In the genomic region with DNA sequence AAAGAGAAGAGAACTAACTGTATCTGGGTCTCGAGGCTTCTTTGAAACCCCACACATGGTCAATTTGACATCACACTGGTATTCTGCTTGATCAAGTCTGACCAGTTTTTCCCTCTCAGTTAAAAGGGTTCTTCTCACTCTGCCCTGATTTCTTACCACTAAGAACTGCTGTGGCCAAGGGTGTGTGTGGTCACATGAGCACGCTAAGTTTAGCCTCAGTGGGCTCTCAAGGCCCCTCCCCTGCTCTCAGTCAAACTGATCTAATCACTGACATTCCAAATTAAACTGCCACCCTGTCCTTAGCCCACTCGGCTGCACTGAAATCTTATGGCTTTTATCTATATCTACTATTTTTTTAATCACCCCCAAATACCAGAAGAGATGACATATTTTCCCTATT, we compare ENCODE assay signal across 34 mouse cellular contexts. TPM values are rescaled to one million over a fixed set of nuclear protein-coding genes. Genes with fewer than 3 reads are reported as not detected.
DNase-seq lines count a peak whose midpoint lies in the region; ATAC-seq and TF ChIP-seq lines count a peak whose summit lies in the region.
"Had no signal": no experiment of that assay in that cellular context is flagged by ENCODE, and none has a peak within 500 bp of the region (broad histone marks: within the 10 kb centered on the region; RNA-seq: fewer than 3 reads in every experiment).

No protein-coding gene starts in this region.

- DNase-seq in heart, embryonic 10.5 days (ENCODE audit: low spot score), result no peak
- DNase-seq in heart, adult 9 months (ENCODE audit: low spot score in 2 of 2), result no peak
- no peak for DNase-seq in heart, postnatal 14 days
- DNase-seq in lung, postnatal 0 days (ENCODE audit: low spot score), result peak; percentile 28
- no peak for DNase-seq in lung, postnatal 14 days
- peak; percentile 64 for DNase-seq in heart, postnatal 0 days (ENCODE audit: low spot score)
- DNase-seq in frontal cortex, postnatal 25 days (ENCODE audit: low spot score in 2 of 2), result no peak
- DNase-seq: adrenal gland, postnatal 25 days; cerebellum, adult 11-12 months; cerebellum, postnatal 10 days; gastrocnemius, postnatal 14 days; kidney, adult 18-20 months; kidney, postnatal 25 days; liver; lung, postnatal 4 days; thymus, adult 2 months; thymus, postnatal 36 days had no signal

- 25% methylated on average over 3 of the region's 3 CpGs for WGBS in heart, embryonic 10.5 days
- 15% methylated on average over 3 of the region's 3 CpGs for WGBS in heart, embryonic 15.5 days
- WGBS in lung, postnatal 0 days, result 23% methylated on average over 3 of the region's 3 CpGs
- WGBS in heart, postnatal 0 days, result 22% methylated on average over 3 of the region's 3 CpGs

- H3K27ac ChIP-seq in heart, embryonic 10.5 days, result peak overlapping the region; percentile 74
- H3K27ac ChIP-seq in heart, embryonic 15.5 days, result peak overlapping the region; percentile 50
- H3K27ac ChIP-seq in lung, postnatal 0 days (ENCODE audit: low read length), result no peak overlapping the region
- H3K27ac ChIP-seq in heart, postnatal 0 days (ENCODE audit: low read depth), result peak overlapping the region; percentile 47
- H3K27ac ChIP-seq: forebrain, embryonic 13.5 days; kidney, embryonic 15.5 days; liver, embryonic 15.5 days; midbrain, embryonic 12.5 days; neural tube, embryonic 13.5 days had no signal

- intact Hi-C loops in heart, postnatal 14 days (cut with DNase I), result no loop called here

- no peaks in the 10 kb centered on the region for H3K36me3 ChIP-seq in heart, embryonic 10.5 days
- no peaks in the 10 kb centered on the region for H3K36me3 ChIP-seq in heart, embryonic 15.5 days
- no peaks in the 10 kb centered on the region for H3K36me3 ChIP-seq in lung, postnatal 0 days (ENCODE audit: insufficient read depth, low read length)
- H3K36me3 ChIP-seq in heart, postnatal 0 days (replicated peaks; ENCODE audit: control insufficient read depth, insufficient read depth, low read length), result no peaks in the 10 kb centered on the region
- H3K36me3 ChIP-seq: kidney, embryonic 15.5 days; liver, embryonic 15.5 days; midbrain, embryonic 12.5 days; neural tube, embryonic 13.5 days had no signal

- no peak for TF ChIP-seq EP300 in lung, postnatal 0 days (IDR thresholded peaks at IDR 0.05)
- no peak for TF ChIP-seq EP300 in heart, postnatal 0 days (IDR thresholded peaks at IDR 0.05; ENCODE audit: low read depth)

- ATAC-seq in heart, embryonic 15.5 days (replicated peaks; ENCODE audit: insufficient number of reproducible peaks, insufficient read depth, low FRiP score, low read depth), result peak; percentile 67; the same call in 1 of the 2 replicates
- peak; percentile 49 for ATAC-seq in lung, postnatal 0 days
- peak; percentile 77 for ATAC-seq in heart, postnatal 0 days (ENCODE audit: insufficient read depth, low read depth)
- ATAC-seq: forebrain, embryonic 13.5 days; hindbrain, embryonic 16.5 days had no signal

- H3K27me3 ChIP-seq in heart, embryonic 10.5 days (ENCODE audit: insufficient read depth, poor library complexity, severe bottlenecking), result no peaks in the 10 kb centered on the region
- H3K27me3 ChIP-seq in heart, embryonic 15.5 days, result no peaks in the 10 kb centered on the region
- no peaks in the 10 kb centered on the region for H3K27me3 ChIP-seq in lung, postnatal 0 days (replicated peaks; ENCODE audit: insufficient read depth, low read length)
- no peaks in the 10 kb centered on the region for H3K27me3 ChIP-seq in heart, postnatal 0 days (ENCODE audit: control insufficient read depth, insufficient read depth, low read length)
- H3K27me3 ChIP-seq: forebrain, embryonic 13.5 days; kidney, embryonic 15.5 days; liver, embryonic 15.5 days; midbrain, embryonic 12.5 days; neural tube, embryonic 13.5 days had no signal

- TF ChIP-seq CTCF in lung, postnatal 0 days (IDR thresholded peaks at IDR 0.05), result no peak
- TF ChIP-seq CTCF in heart, postnatal 0 days (IDR thresholded peaks at IDR 0.05; ENCODE audit: low read depth), result no peak

- H3K4me3 ChIP-seq in heart, embryonic 10.5 days, result no peak overlapping the region
- H3K4me3 ChIP-seq in heart, embryonic 15.5 days, result no peak overlapping the region
- H3K4me3 ChIP-seq in lung, postnatal 0 days (ENCODE audit: low read depth, low read length), result no peak overlapping the region
- no peak overlapping the region for H3K4me3 ChIP-seq in heart, postnatal 0 days (ENCODE audit: low read depth, low read length)
- H3K4me3 ChIP-seq: forebrain, embryonic 13.5 days; kidney, embryonic 15.5 days; liver, embryonic 15.5 days; megakaryocyte, embryonic 14.5 days; midbrain, embryonic 12.5 days; neural tube, embryonic 13.5 days had no signal

- peaks cover 20% of the 10 kb centered on the region for H3K4me1 ChIP-seq in heart, embryonic 10.5 days
- peaks cover 14% of the 10 kb centered on the region for H3K4me1 ChIP-seq in heart, embryonic 15.5 days (replicated peaks)
- no peaks in the 10 kb centered on the region for H3K4me1 ChIP-seq in lung, postnatal 0 days (ENCODE audit: insufficient read depth, low read depth, low read length)
- peaks cover 6% of the 10 kb centered on the region; the same call in 1 of the 2 replicates for H3K4me1 ChIP-seq in heart, postnatal 0 days (ENCODE audit: control insufficient read depth, insufficient read depth)
- H3K4me1 ChIP-seq: forebrain, embryonic 13.5 days; kidney, embryonic 15.5 days; megakaryocyte, embryonic 14.5 days; midbrain, embryonic 12.5 days; neural tube, embryonic 13.5 days had no signal

- H3K9me3 ChIP-seq in heart, embryonic 10.5 days, result no peaks in the 10 kb centered on the region
- H3K9me3 ChIP-seq in heart, embryonic 15.5 days (replicated peaks), result no peaks in the 10 kb centered on the region
- H3K9me3 ChIP-seq in lung, postnatal 0 days (ENCODE audit: low read length), result no peaks in the 10 kb centered on the region
- no peaks in the 10 kb centered on the region for H3K9me3 ChIP-seq in heart, postnatal 0 days (replicated peaks; ENCODE audit: control insufficient read depth, low read length)
- H3K9me3 ChIP-seq: forebrain, embryonic 13.5 days; kidney, embryonic 15.5 days; liver, embryonic 15.5 days; megakaryocyte, embryonic 14.5 days; midbrain, embryonic 12.5 days; neural tube, embryonic 13.5 days had no signal

- no peak overlapping the region for H3K9ac ChIP-seq in heart, embryonic 15.5 days
- H3K9ac ChIP-seq in lung, postnatal 0 days (replicated peaks; ENCODE audit: low read depth), result no peak overlapping the region
- H3K9ac ChIP-seq in heart, postnatal 0 days (replicated peaks; ENCODE audit: low read depth, low read length), result no peak overlapping the region
- H3K9ac ChIP-seq: forebrain, embryonic 13.5 days; kidney, embryonic 15.5 days; liver, embryonic 15.5 days; midbrain, embryonic 12.5 days; neural tube, embryonic 13.5 days had no signal

- no peak overlapping the region for H3K4me2 ChIP-seq in heart, embryonic 15.5 days
- no peak overlapping the region for H3K4me2 ChIP-seq in lung, postnatal 0 days (replicated peaks; ENCODE audit: low read depth, low read length)
- H3K4me2 ChIP-seq in heart, postnatal 0 days (ENCODE audit: low read depth, low read length), result no peak overlapping the region
- H3K4me2 ChIP-seq: forebrain, embryonic 13.5 days; kidney, embryonic 15.5 days; liver, embryonic 15.5 days; midbrain, embryonic 12.5 days; neural tube, embryonic 13.5 days had no signal

RNA-seq across cellular contexts. Expression of a gene that starts 32.8 kb away (rescaled TPM):
- polyA plus RNA-seq in heart, embryonic 10.5 days (2016; fragmentation: Nextera tagmentation; extraction: Ambion mirVana), result 20.0 and 23.0 TPM in 2 replicates
- polyA plus RNA-seq in heart, embryonic 15.5 days (2015; fragmentation: Nextera tagmentation; extraction: Ambion mirVana), result 14.8 and 14.9 TPM in 2 replicates
- 10 to 100 TPM; 17.9 to 19.5 TPM for total RNA-seq in heart, postnatal 14 days (2021)
- 18.8 and 21.9 TPM in 2 replicates for polyA plus RNA-seq in lung, postnatal 0 days (2015; fragmentation: Nextera tagmentation; extraction: Ambion mirVana)
- 13.2 and 14.1 TPM in 2 replicates for total RNA-seq in heart, postnatal 0 days (2014; rRNA removed; ENCODE audit: low replicate concordance)
- polyA plus RNA-seq in heart, postnatal 0 days (2015; fragmentation: Nextera tagmentation; extraction: Ambion mirVana), result 12.8 and 13.6 TPM in 2 replicates

RNA-seq across cellular contexts. Expression of a gene that starts 43.2 kb away (rescaled TPM):
- polyA plus RNA-seq in heart, embryonic 10.5 days (2016; fragmentation: Nextera tagmentation; extraction: Ambion mirVana), result 63.4 and 76.6 TPM in 2 replicates
- polyA plus RNA-seq in heart, embryonic 15.5 days (2015; fragmentation: Nextera tagmentation; extraction: Ambion mirVana), result 37.5 and 43.6 TPM in 2 replicates
- total RNA-seq in heart, postnatal 14 days (2021), result 10 to 100 TPM; 28.0 to 28.8 TPM
- polyA plus RNA-seq in lung, postnatal 0 days (2015; fragmentation: Nextera tagmentation; extraction: Ambion mirVana), result 49.7 and 52.8 TPM in 2 replicates
- total RNA-seq in heart, postnatal 0 days (2014; rRNA removed; ENCODE audit: low replicate concordance), result 34.4 and 50.7 TPM in 2 replicates
- polyA plus RNA-seq in heart, postnatal 0 days (2015; fragmentation: Nextera tagmentation; extraction: Ambion mirVana), result 31.1 and 33.6 TPM in 2 replicates

RNA-seq across cellular contexts. Expression of a gene that starts 57.4 kb away (rescaled TPM):
- not detected in 2 replicates for polyA plus RNA-seq in heart, embryonic 10.5 days (2016; fragmentation: Nextera tagmentation; extraction: Ambion mirVana)
- polyA plus RNA-seq in heart, embryonic 15.5 days (2015; fragmentation: Nextera tagmentation; extraction: Ambion mirVana), result not detected in 2 replicates
- not detected for total RNA-seq in heart, postnatal 14 days (2021)
- 3.3 and 4.1 TPM in 2 replicates for polyA plus RNA-seq in lung, postnatal 0 days (2015; fragmentation: Nextera tagmentation; extraction: Ambion mirVana)
- total RNA-seq in heart, postnatal 0 days (2014; rRNA removed; ENCODE audit: low replicate concordance), result not detected in 2 replicates
- not detected in 2 replicates for polyA plus RNA-seq in heart, postnatal 0 days (2015; fragmentation: Nextera tagmentation; extraction: Ambion mirVana)
- total RNA-seq: adrenal gland, postnatal 25 days; common myeloid progenitor, adult 5-6 weeks; gastrocnemius, postnatal 14 days; granulocyte monocyte progenitor cell, adult 5-6 weeks; layer of hippocampus, adult 18-20 months; layer of hippocampus, postnatal 10 days; left cerebral cortex, adult 18-20 months; left cerebral cortex, postnatal 14 days; midbrain, postnatal 0 days had no signal
- polyA plus RNA-seq: forebrain, embryonic 13.5 days; hindbrain, embryonic 11.5 days; hindbrain, embryonic 16.5 days; intestine, embryonic 14.5 days; kidney, embryonic 15.5 days; liver, embryonic 15.5 days; midbrain, embryonic 12.5 days; neural tube, embryonic 13.5 days; thymus, adult 2 months had no signal

Comparison
In these comparisons a context has a peak if more than half of its experiments do, and no peak if none do; other contexts are left out.
1. DNase-seq: peak in lung, postnatal 0 days (single experiment) and heart, postnatal 0 days (single experiment); none in heart, embryonic 10.5 days (single experiment), heart, adult 9 months (0 of 2), heart, postnatal 14 days (0 of 2), lung, postnatal 14 days (single experiment) and frontal cortex, postnatal 25 days (0 of 2).
2. Peak in every context shown above with its lines, with median percentiles within 50 percentile points of each other: ATAC-seq.